Mouse (Mus musculus) brain, embryonic 14.5 days (tissue): ENCODE data around the gene Mov10l1.

Source experiments
- CTCF ChIP-seq: fragments of 200-500 bp; IDR thresholded peaks from 2 replicates; pipeline ENCODE4 v1.5.1; 2012; ENCODE audit warnings: inconsistent platforms, mild to moderate bottlenecking, moderate library complexity, borderline replicate concordance; ENCODE audit not compliant: insufficient read depth, insufficient read length; ENCODE audit errors: extremely low read depth
- POLR2A ChIP-seq: fragments of 200-500 bp; IDR thresholded peaks from 2 replicates; pipeline ENCODE4 v1.6.1; 2012; ENCODE audit warnings: mild to moderate bottlenecking, inconsistent platforms, borderline replicate concordance; ENCODE audit not compliant: poor library complexity, insufficient read depth, insufficient read length, severe bottlenecking; ENCODE audit errors: extremely low read depth

DNA sequence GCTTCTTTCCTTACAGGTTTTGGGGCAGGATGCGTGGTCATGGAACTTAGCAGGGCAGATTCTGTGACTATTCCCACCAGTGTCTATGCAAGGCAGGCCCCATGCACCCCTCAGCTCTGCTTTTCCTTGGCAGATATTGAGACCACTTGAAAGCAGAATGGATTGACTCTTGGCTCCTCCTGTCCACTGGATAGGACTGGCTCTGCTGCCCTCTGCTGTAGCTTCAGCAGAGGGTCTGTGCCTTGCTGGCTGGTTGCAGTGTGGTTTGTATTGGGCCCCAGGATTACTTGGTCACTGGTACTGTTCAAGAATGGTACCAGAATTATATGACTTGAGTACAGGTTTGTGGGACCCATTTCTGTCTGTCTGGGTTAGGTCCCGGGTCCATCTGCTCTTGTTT, 16.4 kb downstream of the Mov10l1 start:
- TF ChIP-seq POLR2A = no peak
- TF ChIP-seq CTCF = peak; percentile 47; the same call in 1 of the 2 replicates
